Mouse (Mus musculus): ENCODE data around the gene Gm9970. TPM values are rescaled to one million over a fixed set of nuclear protein-coding genes. Genes with fewer than 3 reads are reported as not detected.
"Not testable (repeated sequence)": the region's sequence is repeated elsewhere in the genome, so short reads cannot be mapped to it uniquely, and the experiment has no call there.

The Gm9970 gene
- polyA plus RNA-seq, 1 experiment from 2014 or later, result not detected

- Histone ChIP-seq H3K4me1 (replicated peaks) (peaks cover 4% of the 10 kb centered on the region; the same call in 1 of the 2 replicates), H3K36me3 (no peaks in the 10 kb centered on the region), H3K9me3 (no peaks in the 10 kb centered on the region), H3K9ac (peak within 1 kb of the TSS; percentile 86), H3K4me3 (replicated peaks) (peak within 1 kb of the TSS; percentile 94), H3K27me3 (replicated peaks) (no peaks in the 10 kb centered on the region), H3K27ac (peak within 1 kb of the TSS; percentile 91), H3K4me2 (replicated peaks) (peak within 1 kb of the TSS; percentile 79)
- ATAC-seq, result peak; percentile 98
- under 1% methylated on average over 70 of the region's 70 CpGs for WGBS
These were observed 20.4 kb downstream of the Gm9970 start, which contains the start of gene Ppm1g for GRCm38 (mm10) chr5:31220448-31221303. Gene Ppm1g, minus strand, starts transcription at chr5:31220687.

GRCm38 (mm10) chr5:31219911-31220447 is 21.1 kb downstream of the Gm9970 start:
- no peaks in the 10 kb centered on the region for H3K36me3 ChIP-seq
- peak overlapping the region; percentile 86 for H3K9ac ChIP-seq
- peak overlapping the region; percentile 94 for H3K4me3 ChIP-seq (replicated peaks)
- no peak; the same call in 1 of the 2 replicates for ATAC-seq
- no peaks in the 10 kb centered on the region for H3K27me3 ChIP-seq (replicated peaks)
- H3K9me3 ChIP-seq, result no peaks in the 10 kb centered on the region
- under 1% methylated on average over 40 of the region's 40 CpGs for WGBS
- H3K27ac ChIP-seq, result peak overlapping the region; percentile 91
- H3K4me2 ChIP-seq (replicated peaks), result peak overlapping the region; percentile 75
- peaks cover 4% of the 10 kb centered on the region; the same call in 1 of the 2 replicates for H3K4me1 ChIP-seq (replicated peaks)

GRCm38 (mm10) chr5:31219474-31219873 is 21.6 kb downstream of the Gm9970 start:
- Histone ChIP-seq H3K9me3 (no peaks in the 10 kb centered on the region), H3K27ac (0 out of 2 replicates have a peak overlapping the region, but pooled peaks have one; percentile 91), H3K9ac (peak overlapping the region; percentile 86), H3K4me2 (replicated peaks) (peak overlapping the region; percentile 75), H3K27me3 (replicated peaks) (no peaks in the 10 kb centered on the region), H3K36me3 (no peaks in the 10 kb centered on the region), H3K4me3 (replicated peaks) (peak overlapping the region; percentile 94), H3K4me1 (replicated peaks) (peaks cover 4% of the 10 kb centered on the region; the same call in 1 of the 2 replicates)
- ATAC-seq, result no peak
- WGBS, result 1% methylated on average over 11 of the region's 11 CpGs

- 4% methylated on average over 2 of the region's 2 CpGs for WGBS
- Histone ChIP-seq H3K27ac (no peak overlapping the region), H3K9me3 (no peaks in the 10 kb centered on the region), H3K4me3 (replicated peaks) (peak overlapping the region; percentile 94), H3K27me3 (replicated peaks) (no peaks in the 10 kb centered on the region), H3K4me2 (replicated peaks) (peak overlapping the region; percentile 75), H3K4me1 (replicated peaks) (peaks cover 4% of the 10 kb centered on the region; the same call in 1 of the 2 replicates), H3K36me3 (no peaks in the 10 kb centered on the region), H3K9ac (no peak overlapping the region; the same call in 1 of the 2 replicates)
- no peak for ATAC-seq
These were observed 22.0 kb downstream of the Gm9970 start for GRCm38 (mm10) chr5:31219070-31219469.

GRCm38 (mm10) chr5:31218294-31218693 is 22.7 kb downstream of the Gm9970 start:
- H3K4me1 ChIP-seq (replicated peaks), result peaks cover 4% of the 10 kb centered on the region; the same call in 1 of the 2 replicates
- H3K27ac ChIP-seq, result no peak overlapping the region
- H3K36me3 ChIP-seq, result no peaks in the 10 kb centered on the region
- no peak for ATAC-seq
- H3K4me2 ChIP-seq (replicated peaks), result no peak overlapping the region
- no peak overlapping the region for H3K4me3 ChIP-seq (replicated peaks)
- H3K27me3 ChIP-seq (replicated peaks), result no peaks in the 10 kb centered on the region
- H3K9me3 ChIP-seq, result no peaks in the 10 kb centered on the region
- no peak overlapping the region for H3K9ac ChIP-seq
- WGBS, result 54% methylated on average over 7 of the region's 7 CpGs

GRCm38 (mm10) chr5:31216554-31216953 is 24.5 kb downstream of the Gm9970 start:
- not testable (repeated sequence) for H3K9ac ChIP-seq; H3K27me3 ChIP-seq (replicated peaks); ATAC-seq; H3K4me2 ChIP-seq (replicated peaks); H3K36me3 ChIP-seq; H3K4me3 ChIP-seq (replicated peaks); H3K4me1 ChIP-seq (replicated peaks); H3K9me3 ChIP-seq; H3K27ac ChIP-seq
- WGBS, result 90% methylated on average over 6 of the region's 6 CpGs

GRCm38 (mm10) chr5:31204421-31204820 is 36.6 kb downstream of the Gm9970 start:
- H3K4me2 ChIP-seq (replicated peaks), result no peak overlapping the region
- ATAC-seq, result no peak
- 93% methylated on average over 6 of the region's 6 CpGs for WGBS
- no peak overlapping the region for H3K9ac ChIP-seq
- no peak overlapping the region for H3K27ac ChIP-seq
- peaks cover 44% of the 10 kb centered on the region for H3K36me3 ChIP-seq
- 0 out of 2 replicates have a peak, but pooled peaks cover 4% of the 10 kb centered on the region for H3K9me3 ChIP-seq
- H3K4me3 ChIP-seq (replicated peaks), result no peak overlapping the region
- no peaks in the 10 kb centered on the region for H3K27me3 ChIP-seq (replicated peaks)
- H3K4me1 ChIP-seq (replicated peaks), result peaks cover 16% of the 10 kb centered on the region

- WGBS, result 94% methylated on average over 2 of the region's 2 CpGs
- H3K36me3 ChIP-seq, result peaks cover 48% of the 10 kb centered on the region
These were observed 37.2 kb downstream of the Gm9970 start for GRCm38 (mm10) chr5:31203866-31204265.

GRCm38 (mm10) chr5:31202933-31203332 is 38.1 kb downstream of the Gm9970 start:
- H3K9ac ChIP-seq, result no peak overlapping the region
- no peak for ATAC-seq
- WGBS, result 86% methylated on average over 7 of the region's 7 CpGs

More at GRCm38 (mm10) chr5:31203866-31204265, 37.2 kb downstream of the Gm9970 start:
- Histone ChIP-seq H3K9me3 (0 out of 2 replicates have a peak, but pooled peaks cover 4% of the 10 kb centered on the region), H3K27ac (no peak overlapping the region), H3K4me3 (replicated peaks) (no peak overlapping the region), H3K27me3 (replicated peaks) (no peaks in the 10 kb centered on the region), H3K9ac (no peak overlapping the region), H3K4me2 (replicated peaks) (no peak overlapping the region), H3K4me1 (replicated peaks) (peaks cover 16% of the 10 kb centered on the region)
- no peak for ATAC-seq

GRCm38 (mm10) chr5:31201742-31202590 is 39.1 kb downstream of the Gm9970 start, which contains the start of gene Zfp513:
Gene Zfp513, minus strand, starts transcription at chr5:31202303.
- Histone ChIP-seq H3K9me3 (0 out of 2 replicates have a peak, but pooled peaks cover 4% of the 10 kb centered on the region), H3K36me3 (peaks cover 56% of the 10 kb centered on the region), H3K27ac (peak within 1 kb of the TSS; percentile 84), H3K27me3 (replicated peaks) (no peaks in the 10 kb centered on the region), H3K4me2 (replicated peaks) (peak within 1 kb of the TSS; percentile 85), H3K4me1 (replicated peaks) (peaks cover 16% of the 10 kb centered on the region), H3K4me3 (replicated peaks) (peak within 1 kb of the TSS; percentile 89), H3K9ac (peak within 1 kb of the TSS; percentile 80)
- ATAC-seq, result peak; percentile 98
- WGBS, result under 1% methylated on average over 53 of the region's 53 CpGs

More at GRCm38 (mm10) chr5:31202933-31203332, 38.1 kb downstream of the Gm9970 start:
- H3K4me2 ChIP-seq (replicated peaks), result peak overlapping the region; percentile 72
- H3K36me3 ChIP-seq, result peaks cover 55% of the 10 kb centered on the region
- peak overlapping the region; percentile 84 for H3K27ac ChIP-seq
- peaks cover 16% of the 10 kb centered on the region for H3K4me1 ChIP-seq (replicated peaks)
- H3K9me3 ChIP-seq, result 0 out of 2 replicates have a peak, but pooled peaks cover 4% of the 10 kb centered on the region
- H3K4me3 ChIP-seq (replicated peaks), result peak overlapping the region; percentile 89
- H3K27me3 ChIP-seq (replicated peaks), result no peaks in the 10 kb centered on the region

- 12% methylated on average over 13 of the region's 13 CpGs for WGBS
- no peak for ATAC-seq
- peaks cover 60% of the 10 kb centered on the region for H3K36me3 ChIP-seq
These were observed 39.8 kb downstream of the Gm9970 start for GRCm38 (mm10) chr5:31201042-31201741.

More at GRCm38 (mm10) chr5:31201042-31201741, 39.8 kb downstream of the Gm9970 start:
- H3K27me3 ChIP-seq (replicated peaks), result no peaks in the 10 kb centered on the region
- H3K4me2 ChIP-seq (replicated peaks), result peak overlapping the region; percentile 85
- H3K9ac ChIP-seq, result peak overlapping the region; percentile 80
- peaks cover 16% of the 10 kb centered on the region for H3K4me1 ChIP-seq (replicated peaks)
- H3K27ac ChIP-seq, result peak overlapping the region; percentile 80
- H3K4me3 ChIP-seq (replicated peaks), result peak overlapping the region; percentile 89
- 0 out of 2 replicates have a peak, but pooled peaks cover 4% of the 10 kb centered on the region for H3K9me3 ChIP-seq

Measured in intestine, embryonic 15.5 days (tissue).